In genomic region chr9:59035342-59036158, GRCm38 (mm10) we compare ENCODE assay signal across 7 mouse cellular contexts. TPM values are rescaled to one million over a fixed set of nuclear protein-coding genes. Genes with fewer than 3 reads are reported as not detected.
DNase-seq lines count a peak whose midpoint lies in the region; ATAC-seq lines count a peak whose summit lies in the region.

No protein-coding gene starts in this region.

- no peaks in the 10 kb centered on the region for H3K36me3 ChIP-seq in intestine, embryonic 16.5 days (ENCODE audit: control insufficient read depth, insufficient read depth, low read length)
- H3K36me3 ChIP-seq in midbrain, embryonic 12.5 days: no peaks in the 10 kb centered on the region
- H3K36me3 ChIP-seq in stomach, embryonic 16.5 days (ENCODE audit: control insufficient read depth, insufficient read depth, low read length): no peaks in the 10 kb centered on the region

- H3K9ac ChIP-seq in intestine, embryonic 16.5 days (ENCODE audit: low read depth, low read length): peak overlapping the region; percentile 96
- H3K9ac ChIP-seq in midbrain, embryonic 12.5 days (replicated peaks): peak overlapping the region; percentile 95
- H3K9ac ChIP-seq in stomach, embryonic 16.5 days (ENCODE audit: low read length): peak overlapping the region; percentile 97

- peaks cover 9% of the 10 kb centered on the region; the same call in 1 of the 2 replicates for H3K4me1 ChIP-seq in intestine, embryonic 16.5 days (ENCODE audit: control insufficient read depth, insufficient read depth, low read length)
- peaks cover 18% of the 10 kb centered on the region for H3K4me1 ChIP-seq in midbrain, embryonic 12.5 days
- H3K4me1 ChIP-seq in stomach, embryonic 16.5 days (ENCODE audit: control insufficient read depth, insufficient read depth, low read length): peaks cover 6% of the 10 kb centered on the region

- peak overlapping the region; percentile 97 for H3K4me3 ChIP-seq in intestine, embryonic 16.5 days (ENCODE audit: low read length)
- H3K4me3 ChIP-seq in midbrain, embryonic 12.5 days: peak overlapping the region; percentile 98
- H3K4me3 ChIP-seq in stomach, embryonic 16.5 days (replicated peaks; ENCODE audit: low read length): peak overlapping the region; percentile 96

- peak overlapping the region; percentile 100 for H3K27ac ChIP-seq in intestine, embryonic 16.5 days (ENCODE audit: low read length)
- H3K27ac ChIP-seq in midbrain, embryonic 12.5 days (replicated peaks): peak overlapping the region; percentile 99
- peak overlapping the region; percentile 99 for H3K27ac ChIP-seq in stomach, embryonic 16.5 days (ENCODE audit: low read length)

- DNase-seq in adrenal gland, adult 2 months: peak; percentile 65
- DNase-seq in cerebellum, postnatal 36 days: peak; percentile 40 to 44
- peak; percentile 14 to 22 for DNase-seq in gastrocnemius, adult 8-10 months (ENCODE audit: low spot score in 2 of 2)
- peak; percentile 65 for DNase-seq in left cerebral cortex, postnatal 4 days

- H3K27me3 ChIP-seq in intestine, embryonic 16.5 days (replicated peaks; ENCODE audit: control insufficient read depth, insufficient read depth, low read length): no peaks in the 10 kb centered on the region
- H3K27me3 ChIP-seq in midbrain, embryonic 12.5 days: no peaks in the 10 kb centered on the region
- H3K27me3 ChIP-seq in stomach, embryonic 16.5 days (ENCODE audit: control insufficient read depth, insufficient read depth, low read length): no peaks in the 10 kb centered on the region

- intact Hi-C loops in left cerebral cortex, postnatal 4 days (cut with DNase I): loop anchor here (10.0 kb wide), 1 partner anchor 159 kb away; no protein-coding TSS in a partner anchor

- 0% methylated on average over 54 of the region's 63 CpGs for WGBS in intestine, embryonic 16.5 days
- under 1% methylated on average over 59 of the region's 63 CpGs for WGBS in midbrain, embryonic 12.5 days
- under 1% methylated on average over 63 of the region's 63 CpGs for WGBS in stomach, embryonic 16.5 days

- peak overlapping the region; percentile 88 for H3K4me2 ChIP-seq in intestine, embryonic 16.5 days (ENCODE audit: low read depth, low read length)
- H3K4me2 ChIP-seq in midbrain, embryonic 12.5 days (replicated peaks): peak overlapping the region; percentile 72
- peak overlapping the region; percentile 69 for H3K4me2 ChIP-seq in stomach, embryonic 16.5 days (ENCODE audit: low read depth, low read length)

- H3K9me3 ChIP-seq in intestine, embryonic 16.5 days (ENCODE audit: control insufficient read depth, low read length): no peaks in the 10 kb centered on the region
- no peaks in the 10 kb centered on the region for H3K9me3 ChIP-seq in midbrain, embryonic 12.5 days
- no peaks in the 10 kb centered on the region for H3K9me3 ChIP-seq in stomach, embryonic 16.5 days (replicated peaks; ENCODE audit: control insufficient read depth, low read length)

- ATAC-seq in intestine, embryonic 16.5 days: peak; percentile 12; the same call in 1 of the 2 replicates
- ATAC-seq in midbrain, embryonic 12.5 days (ENCODE audit: low FRiP score, low read depth): peak; percentile 28
- peak; percentile 17 for ATAC-seq in stomach, embryonic 16.5 days (ENCODE audit: insufficient read depth, low FRiP score)

RNA-seq across cellular contexts. Expression of gene Neo1, which starts 0.7 kb away (rescaled TPM):
- 10 to 100 TPM; 46.6 to 65.6 TPM for total RNA-seq in adrenal gland, adult 2 months (2021)
- 24.3 and 26.1 TPM in 2 replicates for polyA plus RNA-seq in adrenal gland, adult 2 months (2012; rRNA removed)
- total RNA-seq in gastrocnemius, adult 8-10 months (2022): 10 to 100 TPM; 28.2 to 31.9 (median 30.9) TPM
- polyA plus RNA-seq in intestine, embryonic 16.5 days (2015; fragmentation: Nextera tagmentation; extraction: Ambion mirVana): 11.2 and 17.3 TPM in 2 replicates
- 100 to 1,000 TPM; 286 to 290 TPM for total RNA-seq in left cerebral cortex, postnatal 4 days (2021)
- 52.7 and 58.6 TPM in 2 replicates for polyA plus RNA-seq in midbrain, embryonic 12.5 days (2016; fragmentation: Nextera tagmentation; extraction: Ambion mirVana)
- 24.2 and 28.1 TPM in 2 replicates for polyA plus RNA-seq in stomach, embryonic 16.5 days (2015; fragmentation: Nextera tagmentation; extraction: Ambion mirVana)

Comparison
In these comparisons a context has a peak if more than half of its experiments do, and no peak if none do; other contexts are left out.
1. Peak in every context shown above with its lines: DNase-seq, ATAC-seq, H3K4me3 ChIP-seq and H3K27ac ChIP-seq.